Mouse (Mus musculus) right cerebral cortex, postnatal 25 days (tissue): Measurements from ENCODE around the gene Kif26a.

Source experiments
- DNase-seq: peaks from one replicate; pipeline ENCODE4 v3.0.0; 2022

The Kif26a gene

DNA sequence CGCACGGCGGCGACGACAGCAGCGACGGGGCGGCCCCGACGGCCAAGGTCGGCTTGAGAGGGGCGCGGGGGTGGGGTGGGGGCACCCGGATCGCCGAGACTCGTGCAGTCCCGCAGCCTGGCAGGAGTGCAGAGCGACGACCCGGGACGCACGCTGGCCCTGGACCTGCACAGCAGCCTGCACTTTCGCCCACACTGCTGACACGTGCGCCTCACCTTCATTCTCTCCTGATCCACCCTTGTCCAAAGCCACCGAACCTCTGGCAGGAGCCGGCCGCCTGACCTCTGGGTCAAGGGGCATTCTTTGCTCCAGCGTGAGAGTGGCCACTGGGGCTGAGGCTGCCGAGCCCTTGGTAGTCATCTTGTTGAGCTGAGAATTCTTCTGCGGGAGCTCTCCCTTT lies 15.1 kb upstream of the Kif26a start:
- no peak for DNase-seq

GRCm38 (mm10) chr12:112140231-112140630 lies 5.8 kb upstream of the Kif26a start:
- DNase-seq: peak; percentile 38

DNA sequence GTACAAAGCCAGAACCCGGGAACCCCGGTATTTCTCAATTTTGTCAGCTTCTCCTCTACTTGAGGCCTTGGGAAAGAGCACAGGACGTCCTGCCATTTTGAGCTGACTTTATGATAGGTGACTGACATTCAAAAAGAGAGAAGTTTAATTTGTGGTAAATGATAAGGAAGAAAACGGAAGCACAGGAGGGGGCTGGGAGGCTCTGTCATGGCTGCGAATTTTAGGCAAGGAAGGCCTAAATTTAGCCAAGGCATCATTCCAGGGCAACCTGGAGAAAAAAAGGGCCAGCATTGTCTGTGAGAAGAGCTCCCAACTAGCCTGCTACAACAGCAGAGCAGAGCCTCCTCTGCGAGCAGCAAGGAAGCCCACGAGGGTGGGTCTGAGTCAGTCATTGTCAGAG lies 5.3 kb upstream of the Kif26a start:
- no peak for DNase-seq

GRCm38 (mm10) chr12:112141300-112141699 lies 4.7 kb upstream of the Kif26a start:
- no peak for DNase-seq

GRCm38 (mm10) chr12:112143116-112143832 lies 2.7 kb upstream of the Kif26a start:
- no peak for DNase-seq

DNA sequence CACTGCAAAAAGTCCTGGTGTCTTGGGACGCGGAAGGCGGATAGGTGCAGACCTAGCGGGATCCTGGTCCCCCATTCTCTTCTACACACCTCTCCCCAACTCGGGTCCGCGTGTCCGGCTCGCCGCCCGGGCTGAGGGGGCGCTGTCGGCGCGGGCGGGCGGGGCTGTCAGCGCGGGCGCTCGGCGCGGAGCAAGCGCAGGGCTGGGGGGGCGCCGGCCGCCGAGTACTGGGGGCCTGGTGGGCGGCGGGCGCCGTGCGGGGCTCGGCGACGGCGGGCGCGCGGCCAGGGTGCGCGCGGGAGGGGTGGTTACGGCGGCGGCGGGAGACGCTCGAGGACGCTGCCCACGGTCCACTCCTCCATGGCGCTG lies 2.2 kb upstream of the Kif26a start:
- DNase-seq: peak; percentile 36

- no peak for DNase-seq
These were observed 1.5 kb upstream of the Kif26a start for GRCm38 (mm10) chr12:112144377-112145115.

- peak; percentile 85 for DNase-seq
These were observed 665 bp upstream of the Kif26a start for GRCm38 (mm10) chr12:112145211-112145874.

DNA sequence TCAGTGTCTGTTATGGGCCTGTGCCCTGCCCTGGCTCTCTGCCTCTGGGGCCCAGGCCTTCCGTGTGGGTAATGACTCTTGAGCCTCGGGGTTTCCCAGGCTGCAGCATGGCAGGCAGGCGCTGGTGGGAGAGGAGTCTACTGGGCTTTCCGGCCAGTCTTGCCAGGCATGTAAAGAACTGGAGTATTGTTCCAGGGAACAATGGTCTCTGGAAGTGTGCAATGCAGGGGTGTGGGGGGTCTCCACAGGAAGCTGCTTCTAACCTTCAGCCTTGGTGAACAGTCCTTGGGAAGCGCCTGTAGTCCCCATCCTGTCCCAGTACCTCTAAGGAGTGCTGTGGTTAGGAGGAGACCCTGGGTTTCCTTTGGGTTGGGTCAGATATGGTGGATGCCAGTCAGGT lies 1.4 kb downstream of the Kif26a start:
- DNase-seq: no peak

- no peak for DNase-seq
These were observed 4.0 kb downstream of the Kif26a start for GRCm38 (mm10) chr12:112150011-112150410.

- no peak for DNase-seq
These were observed 5.4 kb downstream of the Kif26a start for GRCm38 (mm10) chr12:112151244-112151979.

DNA sequence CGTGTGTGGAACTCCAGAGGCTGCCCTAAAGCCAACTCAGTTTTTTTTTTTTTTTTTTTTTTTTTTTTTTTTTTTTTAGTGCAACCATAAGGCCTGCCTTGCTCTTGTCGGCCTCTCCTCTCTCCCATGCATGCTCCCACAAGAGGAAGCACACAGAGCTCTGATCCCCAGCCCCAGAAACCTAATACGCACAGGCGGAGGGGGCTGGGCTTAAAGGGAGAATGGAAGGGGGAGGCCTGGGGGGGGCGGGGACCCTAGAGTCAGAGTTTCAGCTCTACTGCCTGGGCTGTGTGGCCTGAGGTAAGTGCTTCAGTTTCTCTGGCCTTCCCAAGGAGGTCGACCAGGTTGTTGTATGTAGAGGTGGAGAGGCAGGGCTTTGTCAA lies 6.0 kb downstream of the Kif26a start:
- no peak for DNase-seq

GRCm38 (mm10) chr12:112153597-112153996 lies 7.6 kb downstream of the Kif26a start:
- DNase-seq: no peak

DNA sequence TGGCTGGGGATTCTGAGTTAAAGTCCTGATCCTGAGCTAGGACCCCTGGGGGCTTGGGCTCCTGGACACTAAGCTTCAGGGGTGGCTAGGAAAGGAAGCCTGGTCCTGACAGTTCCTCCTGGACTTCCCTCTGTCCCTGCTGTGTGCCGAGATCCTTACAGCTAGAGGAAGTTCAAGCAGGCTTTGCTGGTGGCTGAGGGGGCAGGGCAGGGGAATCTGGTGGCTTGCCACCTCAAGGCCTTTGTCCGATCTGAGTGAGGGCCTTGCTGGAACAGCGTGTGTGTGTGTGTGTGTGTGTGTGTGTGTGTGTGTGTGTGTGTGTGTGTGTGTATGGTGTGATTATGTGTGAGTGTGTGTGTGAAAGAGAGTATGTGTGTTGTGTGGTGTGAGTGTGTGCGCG lies 8.5 kb downstream of the Kif26a start:
- DNase-seq: no peak

DNA sequence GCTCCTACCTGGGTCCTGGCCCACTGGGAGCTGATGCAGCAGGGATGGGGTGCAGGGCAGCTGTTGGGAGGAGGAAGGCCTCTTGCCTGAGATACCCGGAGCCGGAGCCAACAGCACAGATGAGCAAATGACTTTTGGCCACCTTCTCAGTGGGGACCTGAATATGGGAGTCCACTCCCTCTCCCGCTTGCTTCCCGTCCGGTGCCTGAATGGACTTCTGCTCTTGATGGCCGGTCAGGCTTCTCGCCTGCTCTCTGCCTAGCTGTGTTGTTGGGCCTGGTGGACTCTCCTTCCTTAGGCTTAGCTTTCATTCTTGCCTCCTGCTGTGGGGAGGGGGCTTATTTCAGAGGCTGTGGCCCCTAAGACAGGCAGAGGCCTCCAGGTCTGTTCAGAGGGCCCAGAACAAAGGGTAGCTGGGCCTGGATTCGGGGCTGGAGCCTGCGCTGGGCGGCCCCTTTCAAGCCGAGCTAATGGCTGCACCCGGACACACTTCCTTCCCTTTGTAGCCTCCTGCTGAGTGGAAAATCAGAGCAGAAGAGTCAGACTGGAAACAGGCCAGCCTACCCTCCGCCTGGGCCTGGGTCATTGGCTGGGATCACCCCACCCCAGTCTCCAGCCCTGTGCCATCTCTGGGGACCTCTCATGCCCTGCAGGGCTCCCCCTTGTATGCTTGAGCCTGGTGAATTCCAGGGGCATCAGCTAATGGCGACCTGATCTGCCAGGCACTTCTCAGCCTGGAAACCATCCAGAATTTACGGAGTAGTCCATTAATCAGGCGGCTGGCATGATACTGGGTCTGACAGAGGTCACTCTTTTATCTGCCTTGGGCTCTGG lies 9.4 kb downstream of the Kif26a start:
- DNase-seq: no peak

GRCm38 (mm10) chr12:112156804-112157203 lies 10.8 kb downstream of the Kif26a start:
- DNase-seq: no peak

DNA sequence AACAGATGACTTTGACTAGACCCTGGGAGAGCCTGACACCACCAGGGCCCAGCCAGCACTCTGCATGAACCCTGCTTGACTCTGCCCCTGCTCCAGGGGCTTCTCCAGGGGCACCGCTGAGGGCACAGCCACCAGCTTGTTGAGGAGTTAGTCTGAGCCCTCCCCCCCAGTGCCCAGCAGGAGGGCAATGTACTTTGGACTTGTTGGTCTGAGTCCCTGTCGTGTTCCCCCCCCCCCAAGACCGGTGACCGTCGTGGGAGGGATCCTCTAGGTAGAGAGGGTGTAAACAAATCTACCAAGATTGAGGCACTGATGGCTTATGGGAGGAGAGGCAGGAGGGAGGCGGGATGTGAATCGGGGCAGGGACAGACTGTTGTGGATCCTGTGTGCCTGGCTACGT lies 12.2 kb downstream of the Kif26a start:
- DNase-seq: no peak

DNA sequence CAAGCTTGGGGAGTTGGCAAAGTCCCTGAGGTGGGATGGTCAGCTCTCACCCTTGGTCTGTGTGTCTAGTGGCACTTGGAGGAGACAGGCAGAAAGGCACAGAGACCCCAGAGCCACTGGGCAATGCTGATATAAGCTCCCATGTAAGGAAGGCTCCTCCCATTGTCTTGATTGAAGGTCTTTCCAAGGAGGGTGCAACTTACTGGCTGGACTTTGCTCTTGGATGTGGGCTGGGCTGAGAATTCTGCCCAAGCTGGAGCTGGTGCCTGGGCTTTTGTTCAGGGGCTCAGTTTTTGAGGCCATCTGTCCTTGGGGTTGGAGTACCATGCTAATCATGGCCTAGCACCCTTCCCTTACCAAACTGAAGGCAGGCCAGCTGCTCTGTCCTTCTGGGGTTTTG lies 12.8 kb downstream of the Kif26a start:
- no peak for DNase-seq

- DNase-seq: no peak
These were observed 18.2 kb downstream of the Kif26a start for GRCm38 (mm10) chr12:112163981-112164839.

GRCm38 (mm10) chr12:112164840-112165219 lies 18.8 kb downstream of the Kif26a start:
- DNase-seq: no peak

DNA sequence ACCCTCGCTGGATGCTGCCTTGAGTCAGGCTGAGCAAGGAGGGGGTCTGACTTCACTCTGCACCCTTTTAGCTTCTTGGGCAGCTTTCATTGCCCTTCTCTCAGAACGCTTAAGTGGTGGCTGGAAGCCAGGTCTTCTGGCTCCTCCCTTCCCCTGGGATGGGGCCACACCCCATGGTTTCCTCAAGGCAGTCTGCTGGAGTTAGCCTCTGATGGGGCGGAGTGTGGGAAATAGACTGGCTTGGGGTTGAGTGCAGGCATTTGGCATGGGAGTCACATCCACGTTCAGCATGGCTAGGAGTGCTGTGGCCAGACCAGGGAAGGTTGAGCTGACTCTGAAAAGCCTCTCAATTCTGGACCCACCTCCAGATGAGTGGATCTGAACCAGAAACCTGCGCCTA lies 23.2 kb downstream of the Kif26a start:
- DNase-seq: no peak
